Mouse (Mus musculus) embryonic fibroblast, embryonic 13.5 days (primary cell): ENCODE measurements around the gene Fignl2.

Experiments used
- CTCF ChIP-seq: IDR thresholded peaks from 2 replicates; pipeline ENCODE4 v1.5.1; 2011; ENCODE audit warnings: mild to moderate bottlenecking, control low read depth, low read length, moderate library complexity, borderline replicate concordance; ENCODE audit not compliant: insufficient read depth
- POLR2A ChIP-seq: IDR thresholded peaks from 2 replicates; pipeline ENCODE4 v1.6.1; 2011; ENCODE audit warnings: low read depth, mild to moderate bottlenecking, control low read depth, low read length, moderate library complexity

DNA sequence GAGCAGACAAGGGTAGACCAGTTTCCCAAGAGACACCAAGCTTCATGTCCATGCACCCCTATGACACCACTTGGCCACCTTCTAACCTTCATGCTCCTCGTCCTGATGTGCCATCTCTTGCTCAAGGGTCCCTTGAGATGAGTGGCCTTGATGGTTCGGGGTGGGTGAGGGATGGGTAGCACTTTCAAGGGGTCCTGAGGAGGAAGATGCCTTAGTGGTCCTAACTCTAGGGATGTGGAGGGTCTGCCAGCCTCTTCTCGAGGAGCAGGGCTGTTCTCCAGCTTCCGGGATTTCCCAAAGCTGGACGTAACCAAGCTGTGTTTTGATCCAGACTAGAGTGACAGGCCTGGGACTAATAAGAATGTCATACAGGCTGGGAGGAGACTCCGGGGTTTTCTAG, 47.2 kb upstream of the Fignl2 start:
- TF ChIP-seq CTCF = no peak
- no peak for TF ChIP-seq POLR2A
